ENCODE assay signal across 14 mouse cellular contexts in the genomic region with DNA sequence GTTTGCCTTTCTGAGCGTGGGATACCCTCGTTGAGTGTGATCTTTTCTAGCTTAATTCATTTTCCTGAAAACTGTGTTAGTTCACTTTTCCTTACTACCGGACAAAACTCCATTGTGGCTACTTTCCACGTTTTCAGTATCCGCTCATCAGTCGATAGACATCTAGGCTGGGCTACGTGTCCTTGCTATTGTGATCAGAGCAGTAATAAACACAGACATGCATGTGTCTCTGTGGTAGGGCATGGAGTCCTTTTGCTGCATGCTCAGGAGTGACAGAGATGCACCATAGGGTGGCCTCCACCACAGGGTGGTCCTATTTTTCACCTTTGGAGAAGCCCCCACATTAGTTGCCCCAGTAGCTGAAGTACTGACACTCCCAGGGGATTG. TPM values are rescaled to one million over a fixed set of nuclear protein-coding genes. Genes with fewer than 3 reads are reported as not detected.
A peak's percentile ranks its signal among the peaks of the same experiment; 100 is the strongest.
DNase-seq lines count a peak whose midpoint lies in the region; ATAC-seq and TF ChIP-seq lines count a peak whose summit lies in the region.
"Had no signal": no experiment of that assay in that cellular context is flagged by ENCODE, and none has a peak within 500 bp of the region (broad histone marks: within the 10 kb centered on the region; RNA-seq: fewer than 3 reads in every experiment).

No protein-coding gene starts in this region.

- no peak overlapping the region for H3K4me2 ChIP-seq in hindbrain, embryonic 11.5 days (replicated peaks; ENCODE audit: low read depth, low read length)
- H3K4me2 ChIP-seq in lung, postnatal 0 days (replicated peaks; ENCODE audit: low read depth, low read length): no peak overlapping the region
- no peak overlapping the region for H3K4me2 ChIP-seq in stomach, embryonic 16.5 days (ENCODE audit: low read depth, low read length)
- H3K4me2 ChIP-seq: forebrain, embryonic 13.5 days; liver, embryonic 13.5 days; neural tube, embryonic 12.5 days had no signal

- no peaks in the 10 kb centered on the region for H3K9me3 ChIP-seq in hindbrain, embryonic 10.5 days
- H3K9me3 ChIP-seq in hindbrain, embryonic 11.5 days (ENCODE audit: control insufficient read depth, low read length): no peaks in the 10 kb centered on the region
- H3K9me3 ChIP-seq in lung, postnatal 0 days (ENCODE audit: low read length): no peaks in the 10 kb centered on the region
- H3K9me3 ChIP-seq in stomach, embryonic 16.5 days (replicated peaks; ENCODE audit: control insufficient read depth, low read length): no peaks in the 10 kb centered on the region
- H3K9me3 ChIP-seq: forebrain, embryonic 13.5 days; liver, embryonic 13.5 days; neural tube, embryonic 12.5 days had no signal

- WGBS in heart, adult 2 months: 45% methylated on average over 7 of the region's 7 CpGs
- WGBS in hindbrain, embryonic 10.5 days: 78% methylated on average over 7 of the region's 7 CpGs
- WGBS in hindbrain, embryonic 11.5 days: 75% methylated on average over 7 of the region's 7 CpGs
- 55% methylated on average over 7 of the region's 7 CpGs for WGBS in lung, postnatal 0 days
- 66% methylated on average over 7 of the region's 7 CpGs for WGBS in stomach, embryonic 16.5 days

- no peak for ATAC-seq in hindbrain, embryonic 11.5 days (ENCODE audit: low FRiP score)
- no peak for ATAC-seq in lung, postnatal 0 days
- ATAC-seq in stomach, embryonic 16.5 days (ENCODE audit: insufficient read depth, low FRiP score): no peak
- ATAC-seq: forebrain, embryonic 13.5 days had no signal

- H3K79me2 ChIP-seq in heart, adult 2 months (replicated peaks; ENCODE audit: control insufficient read depth, insufficient read depth, low read length): no peaks in the 10 kb centered on the region

- H3K36me3 ChIP-seq in heart, adult 2 months (ENCODE audit: control insufficient read depth, insufficient read depth, low read length): no peaks in the 10 kb centered on the region; the same call in 1 of the 2 replicates
- H3K36me3 ChIP-seq in hindbrain, embryonic 10.5 days: no peaks in the 10 kb centered on the region
- H3K36me3 ChIP-seq in hindbrain, embryonic 11.5 days (ENCODE audit: control insufficient read depth, insufficient read depth, low read length): no peaks in the 10 kb centered on the region
- H3K36me3 ChIP-seq in lung, postnatal 0 days (ENCODE audit: insufficient read depth, low read length): no peaks in the 10 kb centered on the region
- H3K36me3 ChIP-seq in stomach, embryonic 16.5 days (ENCODE audit: control insufficient read depth, insufficient read depth, low read length): no peaks in the 10 kb centered on the region
- H3K36me3 ChIP-seq: liver, embryonic 13.5 days; neural tube, embryonic 12.5 days had no signal

- no peak for TF ChIP-seq POLR2A in heart, adult 2 months (IDR thresholded peaks at IDR 0.05; ENCODE audit: insufficient read depth, low read depth, low read length)

- H3K27ac ChIP-seq in heart, adult 2 months: no peak overlapping the region
- H3K27ac ChIP-seq in hindbrain, embryonic 10.5 days: 0 out of 2 replicates have a peak overlapping the region, but pooled peaks have one; percentile 29
- no peak overlapping the region for H3K27ac ChIP-seq in hindbrain, embryonic 11.5 days (ENCODE audit: low read depth, low read length)
- H3K27ac ChIP-seq in lung, postnatal 0 days (ENCODE audit: low read length): 0 out of 2 replicates have a peak overlapping the region, but pooled peaks have one; percentile 4
- peak overlapping the region; percentile 49; the same call in 1 of the 2 replicates for H3K27ac ChIP-seq in stomach, embryonic 16.5 days (ENCODE audit: low read length)
- H3K27ac ChIP-seq: forebrain, embryonic 13.5 days; liver, embryonic 13.5 days; neural tube, embryonic 12.5 days had no signal

- H3K4me1 ChIP-seq in heart, adult 2 months (ENCODE audit: control insufficient read depth, insufficient read depth, low read length): peaks cover 4% of the 10 kb centered on the region
- H3K4me1 ChIP-seq in hindbrain, embryonic 10.5 days (replicated peaks): peaks cover 34% of the 10 kb centered on the region
- no peaks in the 10 kb centered on the region for H3K4me1 ChIP-seq in hindbrain, embryonic 11.5 days (replicated peaks; ENCODE audit: control insufficient read depth, insufficient read depth, low read length)
- H3K4me1 ChIP-seq in lung, postnatal 0 days (ENCODE audit: insufficient read depth, low read depth, low read length): no peaks in the 10 kb centered on the region; the same call in 1 of the 2 replicates
- H3K4me1 ChIP-seq in stomach, embryonic 16.5 days (ENCODE audit: control insufficient read depth, insufficient read depth, low read length): peaks cover 21% of the 10 kb centered on the region
- H3K4me1 ChIP-seq: forebrain, embryonic 13.5 days; neural tube, embryonic 12.5 days had no signal

- no peaks in the 10 kb centered on the region for H3K27me3 ChIP-seq in heart, adult 2 months (ENCODE audit: control insufficient read depth, insufficient read depth, low read length)
- no peaks in the 10 kb centered on the region for H3K27me3 ChIP-seq in hindbrain, embryonic 10.5 days (ENCODE audit: insufficient read depth, poor library complexity, severe bottlenecking)
- H3K27me3 ChIP-seq in hindbrain, embryonic 11.5 days (ENCODE audit: control insufficient read depth, insufficient read depth, low read length): no peaks in the 10 kb centered on the region
- no peaks in the 10 kb centered on the region for H3K27me3 ChIP-seq in lung, postnatal 0 days (replicated peaks; ENCODE audit: insufficient read depth, low read length)
- H3K27me3 ChIP-seq in stomach, embryonic 16.5 days (ENCODE audit: control insufficient read depth, insufficient read depth, low read length): no peaks in the 10 kb centered on the region
- H3K27me3 ChIP-seq: forebrain, embryonic 13.5 days; neural tube, embryonic 12.5 days had no signal

- intact Hi-C loops in heart, adult 2 months (cut with DNase I): no loop called here

- TF ChIP-seq EP300 in heart, adult 2 months (IDR thresholded peaks at IDR 0.05; ENCODE audit: insufficient read depth, low read depth, low read length): no peak
- no peak for TF ChIP-seq EP300 in lung, postnatal 0 days (IDR thresholded peaks at IDR 0.05)

- DNase-seq in heart, adult 11 months: peak; percentile 58
- DNase-seq in heart, adult 2 months: no peak
- no peak for DNase-seq in hindbrain, embryonic 10.5 days (ENCODE audit: low spot score)
- DNase-seq in hindbrain, embryonic 11.5 days (ENCODE audit: low spot score): no peak
- no peak for DNase-seq in lung, postnatal 0 days (ENCODE audit: low spot score)
- no peak for DNase-seq in lung, postnatal 25 days (ENCODE audit: low spot score)
- DNase-seq in testis, postnatal 14 days (ENCODE audit: low spot score): no peak
- DNase-seq: adrenal gland, adult 8-10 months; cerebellum, adult 18-20 months; liver, embryonic 13.5 days; right cerebral cortex, postnatal 25 days had no signal

- TF ChIP-seq CTCF in heart, adult 2 months (IDR thresholded peaks at IDR 0.05): no peak
- no peak for TF ChIP-seq CTCF in lung, postnatal 0 days (IDR thresholded peaks at IDR 0.05)

- H3K4me3 ChIP-seq in heart, adult 2 months: no peak overlapping the region
- H3K4me3 ChIP-seq in hindbrain, embryonic 10.5 days: no peak overlapping the region
- H3K4me3 ChIP-seq in hindbrain, embryonic 11.5 days (ENCODE audit: low read depth, low read length): no peak overlapping the region
- no peak overlapping the region for H3K4me3 ChIP-seq in lung, postnatal 0 days (ENCODE audit: low read depth, low read length)
- H3K4me3 ChIP-seq in stomach, embryonic 16.5 days (replicated peaks; ENCODE audit: low read length): no peak overlapping the region
- H3K4me3 ChIP-seq: forebrain, embryonic 13.5 days; liver, embryonic 13.5 days; neural tube, embryonic 12.5 days had no signal

- no peak overlapping the region for H3K9ac ChIP-seq in heart, adult 2 months (ENCODE audit: low read depth, low read length)
- no peak overlapping the region for H3K9ac ChIP-seq in hindbrain, embryonic 11.5 days (ENCODE audit: low read depth, low read length)
- H3K9ac ChIP-seq in lung, postnatal 0 days (replicated peaks; ENCODE audit: low read depth): no peak overlapping the region
- H3K9ac ChIP-seq in stomach, embryonic 16.5 days (ENCODE audit: low read length): no peak overlapping the region
- H3K9ac ChIP-seq: forebrain, embryonic 13.5 days; liver, embryonic 13.5 days; neural tube, embryonic 12.5 days had no signal

RNA-seq across cellular contexts. Expression of a gene that starts 7.2 kb away (rescaled TPM):
- 1 to 10 TPM; 1.6 to 2.5 TPM for total RNA-seq in heart, adult 2 months (2021)
- polyA plus RNA-seq in heart, adult 2 months (2012; rRNA removed): 1.9 and 3.3 TPM in 2 replicates
- polyA plus RNA-seq in hindbrain, embryonic 10.5 days (2016; fragmentation: Nextera tagmentation; extraction: Ambion mirVana): 32.8 and 35.4 TPM in 2 replicates
- polyA plus RNA-seq in hindbrain, embryonic 11.5 days (2014; fragmentation: Nextera tagmentation; extraction: Ambion mirVana): 35.6 and 40.2 TPM in 2 replicates
- polyA plus RNA-seq in lung, postnatal 0 days (2015; fragmentation: Nextera tagmentation; extraction: Ambion mirVana): 12.2 and 13.3 TPM in 2 replicates
- 26.1 and 26.7 TPM in 2 replicates for polyA plus RNA-seq in stomach, embryonic 16.5 days (2015; fragmentation: Nextera tagmentation; extraction: Ambion mirVana)

Comparison
In these comparisons a context has a peak if more than half of its experiments do, and no peak if none do; other contexts are left out.
1. H3K27ac ChIP-seq: peak in hindbrain, embryonic 10.5 days (single experiment), lung, postnatal 0 days (single experiment) and stomach, embryonic 16.5 days (single experiment); none in heart, adult 2 months (single experiment) and hindbrain, embryonic 11.5 days (single experiment).